Mouse (Mus musculus): ENCODE data around the gene Stub1. TPM values are rescaled to one million over a fixed set of nuclear protein-coding genes. Genes with fewer than 3 reads are reported as not detected.

The Stub1 gene
- polyA plus RNA-seq, 1 experiment from 2014 or later = 353 TPM

- H3K9me3 ChIP-seq (ENCODE audit: control insufficient read depth, low read length) = no peaks in the 10 kb centered on the region
- H3K27me3 ChIP-seq (ENCODE audit: control insufficient read depth, insufficient read depth, low read length) = no peaks in the 10 kb centered on the region
- ATAC-seq (ENCODE audit: insufficient number of reproducible peaks, low FRiP score, low TSS enrichment, low read depth) = no peak
- H3K4me3 ChIP-seq (ENCODE audit: low read depth, low read length) = no peak overlapping the region
- no peak overlapping the region for H3K4me2 ChIP-seq (ENCODE audit: low read depth, severe bottlenecking)
- no peak overlapping the region for H3K27ac ChIP-seq (replicated peaks; ENCODE audit: low read depth, low read length)
- WGBS = 90% methylated on average over 11 of the region's 11 CpGs
- no peak overlapping the region for H3K9ac ChIP-seq (ENCODE audit: low read length)
- H3K4me1 ChIP-seq (ENCODE audit: control insufficient read depth, insufficient read depth, low read length) = peaks cover 16% of the 10 kb centered on the region
- no peaks in the 10 kb centered on the region for H3K36me3 ChIP-seq (ENCODE audit: control insufficient read depth, insufficient read depth, low read length)
- DNase-seq (ENCODE audit: low spot score) = no peak
Observed at GRCm38 (mm10) chr17:25865288-25865687, 32.1 kb upstream of the Stub1 start.

DNA sequence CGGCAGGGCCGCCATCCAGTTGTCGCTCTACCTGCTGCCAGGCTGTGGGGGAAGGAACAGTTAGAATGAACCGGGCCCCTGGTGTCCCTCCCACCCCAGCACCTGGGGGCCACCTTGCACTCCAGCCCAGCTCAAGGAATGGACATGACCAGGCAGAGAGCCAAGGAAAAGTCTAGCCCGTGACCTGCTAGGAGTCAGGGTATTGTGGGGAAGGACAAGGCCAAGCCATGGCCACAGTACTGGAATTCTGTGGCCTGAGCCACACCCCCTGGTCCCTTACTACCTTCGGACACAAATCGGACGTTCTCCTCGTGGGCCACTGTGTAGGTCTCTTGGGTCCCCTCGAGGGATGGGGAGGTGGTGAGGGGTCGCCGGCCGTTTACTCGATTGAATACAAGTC lies 31.1 kb upstream of the Stub1 start:
- Histone ChIP-seq H3K9ac (ENCODE audit: low read length) (no peak overlapping the region), H3K27ac (replicated peaks; ENCODE audit: low read depth, low read length) (no peak overlapping the region), H3K4me1 (ENCODE audit: control insufficient read depth, insufficient read depth, low read length) (peaks cover 16% of the 10 kb centered on the region), H3K27me3 (ENCODE audit: control insufficient read depth, insufficient read depth, low read length) (no peaks in the 10 kb centered on the region), H3K36me3 (ENCODE audit: control insufficient read depth, insufficient read depth, low read length) (no peaks in the 10 kb centered on the region), H3K4me2 (ENCODE audit: low read depth, severe bottlenecking) (no peak overlapping the region), H3K4me3 (ENCODE audit: low read depth, low read length) (no peak overlapping the region), H3K9me3 (ENCODE audit: control insufficient read depth, low read length) (no peaks in the 10 kb centered on the region)
- no peak for ATAC-seq (ENCODE audit: insufficient number of reproducible peaks, low FRiP score, low TSS enrichment, low read depth)
- DNase-seq (ENCODE audit: low spot score) = no peak
- 91% methylated on average over 14 of the region's 14 CpGs for WGBS

- Histone ChIP-seq H3K4me2 (ENCODE audit: low read depth, severe bottlenecking) (no peak overlapping the region), H3K36me3 (ENCODE audit: control insufficient read depth, insufficient read depth, low read length) (no peaks in the 10 kb centered on the region; the same call in 1 of the 2 replicates), H3K4me1 (ENCODE audit: control insufficient read depth, insufficient read depth, low read length) (peaks cover 16% of the 10 kb centered on the region), H3K27ac (replicated peaks; ENCODE audit: low read depth, low read length) (no peak overlapping the region), H3K27me3 (ENCODE audit: control insufficient read depth, insufficient read depth, low read length) (no peaks in the 10 kb centered on the region), H3K4me3 (ENCODE audit: low read depth, low read length) (no peak overlapping the region), H3K9ac (ENCODE audit: low read length) (no peak overlapping the region), H3K9me3 (ENCODE audit: control insufficient read depth, low read length) (no peaks in the 10 kb centered on the region)
- WGBS = 92% methylated on average over 6 of the region's 6 CpGs
- DNase-seq (ENCODE audit: low spot score) (no peak), ATAC-seq (ENCODE audit: insufficient number of reproducible peaks, low FRiP score, low TSS enrichment, low read depth) (no peak)
Observed at GRCm38 (mm10) chr17:25863681-25864080, 30.5 kb upstream of the Stub1 start.

DNA sequence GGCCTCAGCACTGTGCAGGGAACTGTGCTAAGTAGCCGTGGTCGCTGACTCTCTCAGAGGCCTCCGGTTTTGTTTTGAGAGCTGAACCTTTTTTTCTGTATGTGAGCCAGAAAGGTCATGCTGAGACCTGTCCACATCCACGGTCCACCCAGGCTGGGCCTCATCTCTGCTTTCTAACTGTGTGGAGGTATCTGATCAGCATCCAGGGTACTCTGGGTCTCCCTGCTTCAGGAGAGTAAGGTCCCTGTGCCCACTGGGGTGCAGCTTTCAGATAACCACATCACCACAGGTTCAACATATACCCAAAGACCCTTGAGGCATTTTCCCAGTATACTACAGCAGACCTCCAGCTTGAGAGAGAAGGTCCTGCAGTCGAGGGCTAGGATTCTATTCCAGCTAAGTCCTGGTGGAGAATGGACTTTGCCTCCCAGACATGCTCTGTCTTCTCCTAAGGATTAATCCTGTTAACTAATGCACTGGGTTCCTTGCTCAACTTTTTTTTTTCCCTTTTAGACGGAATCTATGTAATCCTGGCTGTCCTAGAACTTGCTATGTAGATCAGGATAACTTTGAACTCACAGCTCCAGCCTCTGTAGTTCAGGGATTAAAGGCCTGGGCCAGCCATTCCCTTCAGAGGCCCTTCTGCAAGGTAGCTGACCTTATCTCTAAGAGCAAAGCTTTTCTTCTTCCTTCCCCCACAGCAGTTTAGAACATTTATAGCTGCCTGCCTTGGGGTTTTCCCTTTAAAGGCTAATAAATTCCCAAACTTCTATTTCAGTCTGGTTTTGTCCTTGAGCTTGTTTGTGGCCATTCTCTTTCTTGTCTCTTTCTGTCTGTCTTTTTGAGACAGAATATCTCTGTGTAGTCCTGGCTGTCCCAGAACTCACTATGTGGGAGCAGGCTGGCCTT lies 28.8 kb upstream of the Stub1 start:
- H3K27ac ChIP-seq (replicated peaks; ENCODE audit: low read depth, low read length) = peak overlapping the region; percentile 75; the same call in 1 of the 2 replicates
- 18% methylated on average over 6 of the region's 6 CpGs for WGBS
- H3K4me2 ChIP-seq (ENCODE audit: low read depth, severe bottlenecking) = peak overlapping the region; percentile 92

GRCm38 (mm10) chr17:25860832-25861703 lies 27.9 kb upstream of the Stub1 start, which contains the start of gene Wdr90:
Gene Wdr90 (minus strand): TSS chr17:25861501.
- WGBS = 4% methylated on average over 61 of the region's 65 CpGs
- H3K9ac ChIP-seq (ENCODE audit: low read length) = peak within 1 kb of the TSS; percentile 85

More for the DNA sequence above, 28.8 kb upstream of the Stub1 start:
- Histone ChIP-seq H3K36me3 (ENCODE audit: control insufficient read depth, insufficient read depth, low read length) (no peaks in the 10 kb centered on the region; the same call in 1 of the 2 replicates), H3K4me3 (ENCODE audit: low read depth, low read length) (peak overlapping the region; percentile 64), H3K9ac (ENCODE audit: low read length) (peak overlapping the region; percentile 85), H3K27me3 (ENCODE audit: control insufficient read depth, insufficient read depth, low read length) (no peaks in the 10 kb centered on the region), H3K9me3 (ENCODE audit: control insufficient read depth, low read length) (no peaks in the 10 kb centered on the region), H3K4me1 (ENCODE audit: control insufficient read depth, insufficient read depth, low read length) (peaks cover 10% of the 10 kb centered on the region)
- DNase-seq (ENCODE audit: low spot score) (no peak), ATAC-seq (ENCODE audit: insufficient number of reproducible peaks, low FRiP score, low TSS enrichment, low read depth) (no peak)

DNA sequence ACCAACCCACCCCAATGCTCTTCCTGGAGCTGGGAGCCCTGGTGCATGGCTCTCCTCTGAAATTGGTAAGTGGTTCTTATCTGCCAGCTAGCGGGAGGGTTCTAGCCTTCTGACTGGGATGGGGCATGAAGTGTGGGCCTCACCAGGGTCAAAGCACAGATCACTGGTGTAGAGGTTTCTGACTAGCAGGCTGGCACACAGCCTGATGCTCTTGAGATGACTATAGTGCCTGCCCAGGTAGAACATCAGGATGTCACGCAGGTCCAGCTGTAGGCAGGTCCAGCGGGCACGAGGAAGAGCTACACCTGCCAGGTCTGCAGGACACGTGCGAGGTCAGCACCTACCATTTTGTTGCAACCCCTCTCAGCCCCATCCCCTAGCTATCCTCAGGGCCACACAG lies 27.0 kb upstream of the Stub1 start:
- Histone ChIP-seq H3K4me3 (ENCODE audit: low read depth, low read length) (0 out of 2 replicates have a peak overlapping the region, but pooled peaks have one; percentile 64), H3K4me1 (ENCODE audit: control insufficient read depth, insufficient read depth, low read length) (peaks cover 10% of the 10 kb centered on the region), H3K4me2 (ENCODE audit: low read depth, severe bottlenecking) (peak overlapping the region; percentile 92), H3K27ac (replicated peaks; ENCODE audit: low read depth, low read length) (no peak overlapping the region), H3K36me3 (ENCODE audit: control insufficient read depth, insufficient read depth, low read length) (peaks cover 2% of the 10 kb centered on the region), H3K27me3 (ENCODE audit: control insufficient read depth, insufficient read depth, low read length) (no peaks in the 10 kb centered on the region), H3K9ac (ENCODE audit: low read length) (peak overlapping the region; percentile 85), H3K9me3 (ENCODE audit: control insufficient read depth, low read length) (no peaks in the 10 kb centered on the region)
- 95% methylated on average over 6 of the region's 6 CpGs for WGBS
- DNase-seq (ENCODE audit: low spot score) (no peak), ATAC-seq (ENCODE audit: insufficient number of reproducible peaks, low FRiP score, low TSS enrichment, low read depth) (no peak)

More at GRCm38 (mm10) chr17:25860832-25861703, 27.9 kb upstream of the Stub1 start, which contains the start of gene Wdr90:
- DNase-seq (ENCODE audit: low spot score) (peak; percentile 90), ATAC-seq (ENCODE audit: insufficient number of reproducible peaks, low FRiP score, low TSS enrichment, low read depth) (peak; percentile 90)
- Histone ChIP-seq H3K4me2 (ENCODE audit: low read depth, severe bottlenecking) (peak within 1 kb of the TSS; percentile 92), H3K36me3 (ENCODE audit: control insufficient read depth, insufficient read depth, low read length) (no peaks in the 10 kb centered on the region; the same call in 1 of the 2 replicates), H3K4me1 (ENCODE audit: control insufficient read depth, insufficient read depth, low read length) (peaks cover 10% of the 10 kb centered on the region), H3K9me3 (ENCODE audit: control insufficient read depth, low read length) (no peaks in the 10 kb centered on the region), H3K27ac (replicated peaks; ENCODE audit: low read depth, low read length) (peak within 1 kb of the TSS; percentile 75), H3K4me3 (ENCODE audit: low read depth, low read length) (peak within 1 kb of the TSS; percentile 64), H3K27me3 (ENCODE audit: control insufficient read depth, insufficient read depth, low read length) (no peaks in the 10 kb centered on the region)

- DNase-seq (ENCODE audit: low spot score) = peak; percentile 97
- H3K4me2 ChIP-seq (ENCODE audit: low read depth, severe bottlenecking) = peak within 1 kb of the TSS; percentile 74
- H3K9ac ChIP-seq (ENCODE audit: low read length) = peak within 1 kb of the TSS; percentile 80
- ATAC-seq (ENCODE audit: insufficient number of reproducible peaks, low FRiP score, low TSS enrichment, low read depth) = peak; percentile 87
- H3K4me3 ChIP-seq (ENCODE audit: low read depth, low read length) = peak within 1 kb of the TSS; percentile 87
- H3K27ac ChIP-seq (replicated peaks; ENCODE audit: low read depth, low read length) = no peak within 1 kb of the TSS
- H3K4me1 ChIP-seq (ENCODE audit: control insufficient read depth, insufficient read depth, low read length) = peaks cover 8% of the 10 kb centered on the region
- H3K36me3 ChIP-seq (ENCODE audit: control insufficient read depth, insufficient read depth, low read length) = peaks cover 21% of the 10 kb centered on the region
- H3K9me3 ChIP-seq (ENCODE audit: control insufficient read depth, low read length) = no peaks in the 10 kb centered on the region
- under 1% methylated on average over 18 of the region's 21 CpGs for WGBS
- H3K27me3 ChIP-seq (ENCODE audit: control insufficient read depth, insufficient read depth, low read length) = no peaks in the 10 kb centered on the region
Observed at GRCm38 (mm10) chr17:25844396-25844901, 11.2 kb upstream of the Stub1 start, which contains the start of gene Rhot2. Gene Rhot2 (minus strand): TSS chr17:25844851.

All from limb, embryonic 11.5 days (tissue).